Mouse (Mus musculus): Measurements from ENCODE around the gene Uckl1.

DNA sequence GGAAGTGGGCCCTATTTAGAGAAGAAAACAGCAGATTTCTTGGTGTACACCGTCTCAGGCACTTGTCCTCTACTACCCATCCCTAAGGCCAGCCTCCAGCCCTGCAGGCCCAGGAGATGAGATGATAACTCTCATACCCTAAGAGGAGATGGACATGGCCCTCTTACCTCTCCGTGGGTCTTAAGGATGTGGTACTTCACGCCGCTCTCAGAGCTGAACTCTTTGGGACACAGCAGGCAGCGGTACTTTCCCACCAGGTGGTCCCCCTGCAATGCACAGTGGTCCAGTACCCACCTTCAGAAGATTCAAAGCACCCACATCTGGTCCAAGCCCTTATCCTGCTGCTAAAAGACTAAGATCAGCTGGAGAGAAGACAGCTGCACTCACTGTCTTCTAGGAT, 814 bp upstream of the Uckl1 start:
- TF ChIP-seq CTCF (IDR thresholded peaks at IDR 0.05; ENCODE audit: low read depth) (no peak), EP300 (IDR thresholded peaks at IDR 0.05; ENCODE audit: low read depth) (no peak)

Measured in liver, postnatal 0 days (tissue).